Mouse (Mus musculus): ENCODE measurements at regions not wholly inside any gene's neighbourhood (a gene's known extent, or its start where the extent isn't known, plus 50 kb on each side); places are given as distances from the start of the nearest gene placed in this dataset.
"Not testable (repeated sequence)": the region's sequence is repeated elsewhere in the genome, so short reads cannot be mapped to it uniquely, and the experiment has no call there.

DNA sequence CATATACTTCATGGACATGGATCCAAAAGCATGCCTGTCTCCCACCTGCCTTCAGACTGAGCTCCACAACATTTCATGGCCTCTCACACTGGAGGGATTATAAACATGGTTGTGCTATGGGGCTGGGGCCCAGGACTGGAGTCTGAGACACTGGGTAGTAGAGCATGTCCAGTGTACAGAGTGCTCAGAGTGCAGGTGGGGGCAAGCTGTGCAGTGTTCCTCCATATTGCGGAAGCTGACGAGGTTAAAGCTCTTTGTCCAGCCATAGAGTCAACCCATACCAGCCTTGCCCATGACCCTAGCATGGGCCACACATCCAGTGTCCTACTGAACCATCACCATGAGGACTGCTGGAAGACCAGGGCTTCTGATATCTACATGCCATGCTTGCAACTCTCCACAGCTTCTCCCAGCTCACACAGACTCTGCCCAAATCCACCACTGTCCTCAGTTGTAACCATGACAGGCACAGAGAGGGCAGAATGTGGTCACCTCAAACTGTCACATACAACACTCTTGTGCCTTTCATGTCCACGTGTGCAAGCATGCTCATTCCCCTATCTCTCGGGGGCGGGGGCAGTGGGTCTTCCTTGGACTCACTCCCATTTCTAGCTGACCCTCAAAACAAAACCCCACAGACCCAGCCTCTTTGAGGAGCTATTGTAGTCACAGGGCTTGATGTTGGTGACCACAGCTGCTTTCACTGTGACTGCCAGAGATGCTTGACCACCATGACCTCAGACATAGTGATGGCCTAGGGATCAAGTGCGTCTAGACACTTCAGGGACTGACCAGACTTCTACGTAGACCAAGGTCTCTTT lies 55.9 kb downstream of the Tmem121 start:
- no peak overlapping the region for H3K4me2 ChIP-seq (ENCODE audit: low read depth, low read length, severe bottlenecking)
- no peak overlapping the region for H3K27ac ChIP-seq (ENCODE audit: low read depth, low read length)
- H3K27me3 ChIP-seq (ENCODE audit: control insufficient read depth, insufficient read depth, low read length): no peaks in the 10 kb centered on the region
- 83% methylated on average over 7 of the region's 7 CpGs for WGBS
- no peaks in the 10 kb centered on the region for H3K4me1 ChIP-seq (replicated peaks; ENCODE audit: control insufficient read depth, insufficient read depth, low read length)
- no peak overlapping the region for H3K4me3 ChIP-seq (ENCODE audit: low read depth, low read length)
- H3K36me3 ChIP-seq (ENCODE audit: control insufficient read depth, insufficient read depth, low read length): no peaks in the 10 kb centered on the region
- no peak for ATAC-seq (replicated peaks; ENCODE audit: low FRiP score)
- H3K9me3 ChIP-seq (ENCODE audit: control insufficient read depth, low read length): no peaks in the 10 kb centered on the region
- no peak for DNase-seq (ENCODE audit: low spot score)
- no peak overlapping the region for H3K9ac ChIP-seq (ENCODE audit: low read length)

DNA sequence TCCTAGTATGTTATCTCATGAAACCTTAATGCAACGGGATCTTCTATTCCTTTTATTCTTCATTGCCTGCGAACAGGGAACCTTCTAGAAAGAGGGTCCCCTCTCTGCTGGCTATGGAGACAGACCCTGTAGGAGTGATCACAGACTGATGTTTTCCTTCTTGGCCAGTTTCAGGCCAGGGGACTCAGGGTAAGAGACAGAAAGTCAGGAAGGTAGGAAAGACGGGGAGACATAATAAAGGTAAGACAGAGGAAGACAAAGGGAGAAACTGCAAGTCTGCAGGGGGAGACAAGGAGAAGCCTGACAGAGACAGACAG lies 56.4 kb downstream of the Tmem121 start:
- no peak overlapping the region for H3K9ac ChIP-seq (ENCODE audit: low read length)
- H3K4me2 ChIP-seq (ENCODE audit: low read depth, low read length, severe bottlenecking): no peak overlapping the region
- H3K27me3 ChIP-seq (ENCODE audit: control insufficient read depth, insufficient read depth, low read length): no peaks in the 10 kb centered on the region
- no peak overlapping the region for H3K4me3 ChIP-seq (ENCODE audit: low read depth, low read length)
- no peak for DNase-seq (ENCODE audit: low spot score)
- H3K36me3 ChIP-seq (ENCODE audit: control insufficient read depth, insufficient read depth, low read length): no peaks in the 10 kb centered on the region
- no peaks in the 10 kb centered on the region for H3K4me1 ChIP-seq (replicated peaks; ENCODE audit: control insufficient read depth, insufficient read depth, low read length)
- no peaks in the 10 kb centered on the region for H3K9me3 ChIP-seq (ENCODE audit: control insufficient read depth, low read length)
- H3K27ac ChIP-seq (ENCODE audit: low read depth, low read length): no peak overlapping the region
- ATAC-seq (replicated peaks; ENCODE audit: low FRiP score): no peak
- 90% methylated on average over 3 of the region's 3 CpGs for WGBS

DNA sequence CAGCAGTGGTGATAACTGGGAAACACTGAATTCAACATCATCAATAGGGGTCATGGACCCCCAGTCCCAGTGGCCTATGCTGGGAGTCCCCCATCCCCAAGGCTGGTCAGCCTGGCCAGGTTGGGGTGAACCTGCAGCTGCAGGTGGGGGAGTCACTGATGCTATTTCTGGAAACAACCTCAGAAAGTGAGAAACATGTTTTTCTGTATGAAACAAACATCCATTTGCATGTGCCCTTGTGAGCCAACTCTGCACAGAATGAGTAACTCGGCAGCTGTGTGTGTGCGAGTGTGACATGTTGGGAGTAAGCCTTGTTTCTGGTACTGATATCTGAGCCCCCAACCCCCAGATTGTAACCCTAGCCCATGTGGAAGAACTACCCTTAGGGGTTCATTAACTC lies 59.0 kb downstream of the Tmem121 start:
- DNase-seq (ENCODE audit: low spot score): no peak

DNA sequence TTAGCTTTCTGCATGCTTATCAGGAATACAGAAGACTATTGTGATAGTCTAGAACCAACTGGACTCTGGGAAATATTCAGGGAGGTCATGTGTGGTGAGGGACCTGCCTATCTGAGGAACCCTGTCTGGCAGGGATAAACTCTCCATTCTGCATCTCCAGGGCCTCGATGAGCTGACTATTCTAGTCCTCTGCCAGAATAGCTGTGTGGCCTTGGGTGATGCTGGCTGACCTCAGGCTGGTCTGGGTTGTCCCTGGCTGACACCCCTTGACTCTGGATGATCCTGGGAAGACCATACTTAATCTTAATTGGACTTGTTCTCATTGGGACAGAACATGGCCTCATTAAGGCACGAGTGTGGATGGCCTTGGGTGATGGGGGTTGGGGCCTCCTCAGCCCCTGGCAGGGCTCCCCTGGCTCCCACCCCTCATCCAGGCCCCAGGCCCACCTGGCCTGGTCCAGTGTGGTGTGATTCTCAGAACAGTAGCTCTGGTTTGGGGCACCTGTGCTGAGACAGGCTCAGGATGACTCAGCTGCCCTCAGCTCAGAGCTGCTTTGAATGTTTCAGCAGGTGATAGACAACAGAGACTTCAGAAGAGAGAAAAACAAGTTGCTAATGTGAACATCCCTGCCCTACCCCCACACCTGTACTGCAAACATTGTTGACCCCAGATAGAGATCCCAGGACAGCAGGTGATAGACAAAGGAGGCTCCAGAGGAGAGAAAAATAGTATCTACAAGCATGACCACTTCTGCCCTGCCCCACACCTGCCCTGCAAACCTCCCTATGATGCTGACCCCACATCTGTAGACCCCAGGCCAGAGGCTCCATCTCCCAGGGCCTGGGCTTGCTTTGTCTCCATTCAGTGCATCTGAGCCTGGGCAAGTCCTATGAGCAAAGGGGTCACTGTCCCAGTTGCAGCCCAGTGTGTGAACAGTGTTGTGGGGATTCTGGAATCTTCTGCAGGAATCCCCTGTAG lies 68.0 kb downstream of the Tmem121 start:
- not testable (repeated sequence) for H3K27me3 ChIP-seq (ENCODE audit: control insufficient read depth, insufficient read depth, low read length); H3K4me2 ChIP-seq (ENCODE audit: low read depth, low read length, severe bottlenecking); H3K27ac ChIP-seq (ENCODE audit: low read depth, low read length); H3K4me3 ChIP-seq (ENCODE audit: low read depth, low read length); ATAC-seq (replicated peaks; ENCODE audit: low FRiP score); H3K9me3 ChIP-seq (ENCODE audit: control insufficient read depth, low read length); H3K4me1 ChIP-seq (replicated peaks; ENCODE audit: control insufficient read depth, insufficient read depth, low read length); DNase-seq (ENCODE audit: low spot score); H3K9ac ChIP-seq (ENCODE audit: low read length); H3K36me3 ChIP-seq (ENCODE audit: control insufficient read depth, insufficient read depth, low read length)
- 67% methylated on average over 2 of the region's 2 CpGs for WGBS

More for the DNA sequence above, 59.0 kb downstream of the Tmem121 start:
- no peaks in the 10 kb centered on the region for H3K4me1 ChIP-seq (replicated peaks; ENCODE audit: control insufficient read depth, insufficient read depth, low read length)
- no peaks in the 10 kb centered on the region for H3K9me3 ChIP-seq (ENCODE audit: control insufficient read depth, low read length)
- no peak for ATAC-seq (replicated peaks; ENCODE audit: low FRiP score)
- H3K4me3 ChIP-seq (ENCODE audit: low read depth, low read length): no peak overlapping the region
- WGBS: 88% methylated on average over 2 of the region's 2 CpGs
- H3K27me3 ChIP-seq (ENCODE audit: control insufficient read depth, insufficient read depth, low read length): no peaks in the 10 kb centered on the region
- no peak overlapping the region for H3K27ac ChIP-seq (ENCODE audit: low read depth, low read length)
- H3K9ac ChIP-seq (ENCODE audit: low read length): no peak overlapping the region
- no peak overlapping the region for H3K4me2 ChIP-seq (ENCODE audit: low read depth, low read length, severe bottlenecking)
- H3K36me3 ChIP-seq (ENCODE audit: control insufficient read depth, insufficient read depth, low read length): no peaks in the 10 kb centered on the region

DNA sequence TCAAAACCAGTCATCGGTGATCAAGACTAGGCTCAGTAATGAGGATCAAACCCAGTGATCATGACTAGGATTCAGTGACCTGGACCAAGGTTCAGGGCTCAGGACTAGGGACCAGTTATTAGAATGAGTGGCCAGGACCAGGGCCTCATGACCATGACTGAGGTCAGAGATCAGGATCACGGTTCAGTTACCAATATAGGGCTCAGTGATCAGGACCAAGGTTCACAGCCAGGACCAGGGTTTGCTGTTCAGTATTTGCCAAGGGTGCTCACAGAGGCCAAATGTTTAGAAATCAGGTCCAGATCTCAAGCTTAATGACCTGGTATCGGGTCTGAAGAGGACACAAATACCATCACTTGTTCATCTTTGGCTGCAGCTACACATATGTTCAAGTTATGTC lies 69.6 kb downstream of the Tmem121 start:
- no peaks in the 10 kb centered on the region for H3K9me3 ChIP-seq (ENCODE audit: control insufficient read depth, low read length)
- H3K4me3 ChIP-seq (ENCODE audit: low read depth, low read length): no peak overlapping the region
- H3K36me3 ChIP-seq (ENCODE audit: control insufficient read depth, insufficient read depth, low read length): no peaks in the 10 kb centered on the region
- ATAC-seq (replicated peaks; ENCODE audit: low FRiP score): no peak
- WGBS: 91% methylated on average over 3 of the region's 3 CpGs
- DNase-seq (ENCODE audit: low spot score): no peak
- H3K27ac ChIP-seq (ENCODE audit: low read depth, low read length): no peak overlapping the region
- no peaks in the 10 kb centered on the region for H3K27me3 ChIP-seq (ENCODE audit: control insufficient read depth, insufficient read depth, low read length)
- no peak overlapping the region for H3K4me2 ChIP-seq (ENCODE audit: low read depth, low read length, severe bottlenecking)
- H3K9ac ChIP-seq (ENCODE audit: low read length): no peak overlapping the region
- H3K4me1 ChIP-seq (replicated peaks; ENCODE audit: control insufficient read depth, insufficient read depth, low read length): no peaks in the 10 kb centered on the region

DNA sequence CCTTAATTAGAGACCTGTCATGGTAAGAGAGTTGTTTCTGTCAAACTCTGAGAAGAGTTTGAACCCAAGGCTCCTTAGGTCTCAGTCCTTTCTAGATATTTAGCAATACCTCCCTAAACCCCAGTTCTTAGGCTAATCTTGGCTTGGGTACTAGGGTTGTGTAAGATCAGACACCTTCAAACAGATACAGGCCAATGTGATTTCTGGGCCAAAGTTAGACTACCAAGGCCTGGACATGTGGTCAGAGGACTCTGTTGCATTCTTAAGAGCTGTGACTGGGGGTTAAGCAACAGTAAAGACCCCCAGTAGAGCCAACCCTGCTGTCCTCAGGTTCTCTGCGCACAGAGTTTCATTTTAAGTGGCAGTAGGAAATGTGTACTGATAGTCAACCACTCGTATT lies 70.9 kb downstream of the Tmem121 start:
- Histone ChIP-seq H3K4me3 (ENCODE audit: low read depth, low read length) (no peak overlapping the region), H3K36me3 (ENCODE audit: control insufficient read depth, insufficient read depth, low read length) (no peaks in the 10 kb centered on the region), H3K9ac (ENCODE audit: low read length) (no peak overlapping the region), H3K9me3 (ENCODE audit: control insufficient read depth, low read length) (no peaks in the 10 kb centered on the region), H3K27me3 (ENCODE audit: control insufficient read depth, insufficient read depth, low read length) (no peaks in the 10 kb centered on the region), H3K27ac (ENCODE audit: low read depth, low read length) (no peak overlapping the region), H3K4me2 (ENCODE audit: low read depth, low read length, severe bottlenecking) (no peak overlapping the region), H3K4me1 (replicated peaks; ENCODE audit: control insufficient read depth, insufficient read depth, low read length) (no peaks in the 10 kb centered on the region)
- DNase-seq (ENCODE audit: low spot score) (no peak), ATAC-seq (replicated peaks; ENCODE audit: low FRiP score) (no peak)
- 78% methylated on average over 2 of the region's 2 CpGs for WGBS

DNA sequence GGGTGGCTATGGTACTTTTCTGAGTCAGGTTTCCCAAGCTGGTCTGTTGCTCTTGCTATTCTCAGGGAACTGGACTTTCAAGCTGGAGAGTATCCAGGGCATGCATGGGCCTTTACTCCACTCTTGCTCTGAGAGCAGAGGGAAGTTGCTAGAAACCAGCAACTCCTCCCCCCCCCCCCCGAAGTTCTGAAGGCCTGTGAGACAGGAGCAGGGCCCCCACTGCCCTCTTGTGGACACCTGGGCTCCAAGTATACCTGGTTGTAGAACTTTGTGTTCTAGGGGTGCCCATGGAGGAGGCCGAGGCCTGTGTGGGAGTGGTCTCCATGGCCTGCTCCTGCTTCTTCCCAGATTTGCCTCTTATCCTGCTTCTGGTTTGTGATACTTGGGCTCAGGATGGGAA lies 71.5 kb downstream of the Tmem121 start:
- Histone ChIP-seq H3K4me2 (ENCODE audit: low read depth, low read length, severe bottlenecking) (no peak overlapping the region), H3K36me3 (ENCODE audit: control insufficient read depth, insufficient read depth, low read length) (no peaks in the 10 kb centered on the region), H3K27ac (ENCODE audit: low read depth, low read length) (no peak overlapping the region), H3K9me3 (ENCODE audit: control insufficient read depth, low read length) (no peaks in the 10 kb centered on the region), H3K27me3 (ENCODE audit: control insufficient read depth, insufficient read depth, low read length) (no peaks in the 10 kb centered on the region), H3K4me3 (ENCODE audit: low read depth, low read length) (no peak overlapping the region), H3K9ac (ENCODE audit: low read length) (no peak overlapping the region), H3K4me1 (replicated peaks; ENCODE audit: control insufficient read depth, insufficient read depth, low read length) (no peaks in the 10 kb centered on the region)
- 76% methylated on average over 2 of the region's 2 CpGs for WGBS
- DNase-seq (ENCODE audit: low spot score) (no peak), ATAC-seq (replicated peaks; ENCODE audit: low FRiP score) (no peak)

DNA sequence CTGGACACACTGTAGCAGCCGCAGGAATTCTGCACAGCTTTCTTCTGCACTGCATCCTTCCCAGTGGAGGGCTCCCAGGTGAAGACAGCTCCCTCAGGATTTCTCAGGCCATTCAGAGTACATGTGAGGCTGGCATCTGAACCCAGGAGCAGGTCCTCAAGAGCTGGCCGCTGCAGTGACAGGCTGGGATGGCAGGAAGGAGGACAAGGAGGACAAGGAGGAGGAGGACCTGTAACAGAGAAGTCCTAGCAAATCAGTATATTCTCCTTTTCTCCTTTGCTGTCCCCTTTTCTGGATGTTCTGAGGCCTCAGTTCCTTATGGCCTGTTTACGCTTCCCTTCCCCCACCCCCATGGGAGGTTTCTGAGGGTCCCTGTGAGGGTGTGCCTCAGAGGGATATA lies 73.7 kb downstream of the Tmem121 start:
- no peak overlapping the region for H3K9ac ChIP-seq (ENCODE audit: low read length)
- H3K4me3 ChIP-seq (ENCODE audit: low read depth, low read length): no peak overlapping the region
- H3K9me3 ChIP-seq (ENCODE audit: control insufficient read depth, low read length): no peaks in the 10 kb centered on the region
- H3K4me2 ChIP-seq (ENCODE audit: low read depth, low read length, severe bottlenecking): no peak overlapping the region
- DNase-seq (ENCODE audit: low spot score) (no peak), ATAC-seq (replicated peaks; ENCODE audit: low FRiP score) (no peak)
- H3K27ac ChIP-seq (ENCODE audit: low read depth, low read length): no peak overlapping the region
- H3K4me1 ChIP-seq (replicated peaks; ENCODE audit: control insufficient read depth, insufficient read depth, low read length): no peaks in the 10 kb centered on the region
- no peaks in the 10 kb centered on the region for H3K36me3 ChIP-seq (ENCODE audit: control insufficient read depth, insufficient read depth, low read length)
- no peaks in the 10 kb centered on the region for H3K27me3 ChIP-seq (ENCODE audit: control insufficient read depth, insufficient read depth, low read length)
- WGBS: 97% methylated on average over 3 of the region's 3 CpGs
